Mouse (Mus musculus) layer of hippocampus, adult 2 months (tissue): ENCODE measurements around the gene Chil1. TPM values are rescaled to one million over a fixed set of nuclear protein-coding genes. Genes with fewer than 3 reads are reported as not detected.

ENCODE experiments used
- DNase-seq, 2 experiments: peaks; one replicate each; pipeline ENCODE4 v3.0.0; 2022; ENCODE audit warnings: low spot score in 2 of 2
- H3K27ac ChIP-seq: fragments of 200-600 bp; 2 replicates; pipeline ENCODE4 v1.8.1; 2022
- H3K4me3 ChIP-seq: fragments of 200-600 bp; 2 replicates; pipeline ENCODE4 v1.8.1; 2022; ENCODE audit warnings: mild to moderate bottlenecking
- CTCF ChIP-seq: fragments of 200-600 bp; conservative IDR thresholded peaks from 2 replicates; pipeline ENCODE4 v1.8.1; 2022; ENCODE audit warnings: antibody characterized with exemption, mild to moderate bottlenecking, moderate library complexity
- total RNA-seq, 2 experiments: library from RNA; stranded (reverse); gene quantifications; 2 replicates each; pipeline ENCODE4 v1.2.3; 2021

Chil1 gene
- total RNA-seq, 2 experiments from 2014 or later, result 11.1 to 12.4 TPM

GRCm38 (mm10) chr1:134191192-134191591 lies 9.2 kb downstream of the Chil1 start:
- Histone ChIP-seq H3K27ac (peak overlapping the region; percentile 91; the same call in 1 of the 2 replicates), H3K4me3 (no peak overlapping the region)
- no peak for TF ChIP-seq CTCF
- DNase-seq, result no peak

GRCm38 (mm10) chr1:134192024-134192423 lies 10.0 kb downstream of the Chil1 start:
- H3K4me3 ChIP-seq, result no peak overlapping the region
- DNase-seq, result no peak
- peak overlapping the region; percentile 91 for H3K27ac ChIP-seq
- no peak for TF ChIP-seq CTCF

GRCm38 (mm10) chr1:134193126-134193525 lies 11.2 kb downstream of the Chil1 start, which contains the start of gene Mybph:
Gene Mybph (plus strand): TSS chr1:134193448.
- DNase-seq, result no peak

DNA sequence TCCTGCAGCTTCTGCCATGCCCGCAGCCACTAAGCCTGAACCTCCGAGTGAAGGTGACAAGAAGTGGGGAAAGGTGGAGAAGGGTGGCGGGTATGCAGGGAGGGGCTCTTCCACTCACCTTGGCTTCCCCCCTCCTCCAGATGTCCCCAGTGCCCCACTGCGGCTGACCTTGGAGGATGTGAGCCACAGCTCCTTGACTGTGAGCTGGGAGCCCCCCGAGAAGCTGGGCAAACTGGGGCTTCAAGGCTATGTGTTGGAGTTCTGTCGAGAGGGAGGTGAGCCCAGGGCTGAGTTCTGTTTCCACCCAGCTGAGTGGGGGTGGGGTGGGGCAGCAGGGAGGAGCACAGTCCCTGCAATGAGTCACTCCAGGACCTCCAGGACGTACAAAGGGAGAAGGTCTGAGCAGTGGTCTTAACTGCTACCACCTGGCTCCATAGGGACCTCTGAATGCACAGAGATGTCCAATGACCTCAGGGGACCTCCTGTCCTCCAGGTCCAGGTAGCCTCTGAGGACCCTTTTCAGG lies 11.8 kb downstream of the Chil1 start:
- DNase-seq, result no peak
- no peak for TF ChIP-seq CTCF
- no peak overlapping the region for H3K4me3 ChIP-seq
- H3K27ac ChIP-seq, result peak overlapping the region; percentile 91

More at GRCm38 (mm10) chr1:134193126-134193525, 11.2 kb downstream of the Chil1 start, which contains the start of gene Mybph:
- H3K27ac ChIP-seq, result peak within 1 kb of the TSS; percentile 91
- no peak within 1 kb of the TSS for H3K4me3 ChIP-seq
- TF ChIP-seq CTCF, result no peak

GRCm38 (mm10) chr1:134194298-134195022 lies 12.5 kb downstream of the Chil1 start:
- no peak overlapping the region for H3K4me3 ChIP-seq
- peak overlapping the region; percentile 91 for H3K27ac ChIP-seq
- no peak for TF ChIP-seq CTCF
- no peak for DNase-seq

DNA sequence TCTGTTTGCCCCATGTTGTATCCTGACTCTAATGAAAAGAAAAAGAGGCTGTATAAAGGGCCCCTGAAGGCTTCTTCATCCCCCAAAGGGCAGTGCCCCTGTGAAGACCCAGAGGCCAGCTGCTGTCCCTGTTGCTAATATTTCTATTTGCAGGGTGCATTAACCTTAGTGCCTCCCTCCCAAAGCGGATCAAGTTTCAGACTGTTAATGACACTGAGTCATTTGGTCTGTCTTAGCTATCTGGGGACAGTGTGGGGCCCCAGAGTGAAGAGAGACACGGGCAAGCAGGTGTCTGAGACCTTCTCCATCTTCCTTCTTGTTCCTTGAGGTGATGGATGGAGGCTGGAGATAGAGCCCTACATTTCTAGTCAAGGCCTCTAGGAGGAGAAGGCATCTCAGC lies 13.1 kb downstream of the Chil1 start:
- peak; percentile 38 for TF ChIP-seq CTCF
- DNase-seq, result no peak
- peak overlapping the region; percentile 91 for H3K27ac ChIP-seq
- no peak overlapping the region for H3K4me3 ChIP-seq

- TF ChIP-seq CTCF, result no peak
- Histone ChIP-seq H3K27ac (peak overlapping the region; percentile 91), H3K4me3 (no peak overlapping the region)
- peak; percentile 54 to 58 for DNase-seq
These were observed 13.6 kb downstream of the Chil1 start for GRCm38 (mm10) chr1:134195571-134195970.

GRCm38 (mm10) chr1:134195979-134196378 lies 14.0 kb downstream of the Chil1 start:
- H3K27ac ChIP-seq, result peak overlapping the region; percentile 91
- TF ChIP-seq CTCF, result no peak
- DNase-seq, result no peak

DNA sequence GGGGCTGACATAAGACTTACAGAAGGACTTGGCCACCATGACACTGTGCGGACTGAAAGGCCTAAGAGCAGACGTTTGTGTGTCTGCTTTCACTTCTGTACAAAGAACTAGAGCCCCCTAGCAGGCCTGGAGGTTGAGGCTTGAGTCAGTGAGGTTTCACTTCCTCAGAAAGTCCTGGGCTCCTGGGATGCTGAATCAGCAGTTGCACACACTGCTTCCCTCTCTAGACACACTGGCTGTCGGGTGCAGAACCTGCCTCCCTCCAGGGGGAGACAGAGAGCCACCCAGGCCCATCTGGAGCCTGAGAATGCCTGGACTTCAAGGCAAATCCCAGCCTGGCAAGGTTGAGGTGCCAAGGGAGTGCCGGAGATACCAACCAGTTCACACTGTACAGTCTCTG lies 14.4 kb downstream of the Chil1 start:
- H3K27ac ChIP-seq, result peak overlapping the region; percentile 91
- H3K4me3 ChIP-seq, result no peak overlapping the region
- DNase-seq, result peak; percentile 82 to 83
- peak; percentile 95 for TF ChIP-seq CTCF

More at GRCm38 (mm10) chr1:134195979-134196378, 14.0 kb downstream of the Chil1 start:
- no peak overlapping the region for H3K4me3 ChIP-seq

GRCm38 (mm10) chr1:134197325-134197982 lies 15.5 kb downstream of the Chil1 start:
- TF ChIP-seq CTCF, result peak; percentile 34; the same call in 1 of the 2 replicates
- Histone ChIP-seq H3K27ac (peak overlapping the region; percentile 91), H3K4me3 (no peak overlapping the region)
- no peak for DNase-seq

GRCm38 (mm10) chr1:134198197-134198995 lies 16.4 kb downstream of the Chil1 start:
- no peak for TF ChIP-seq CTCF
- H3K27ac ChIP-seq, result peak overlapping the region; percentile 91
- no peak for DNase-seq

GRCm38 (mm10) chr1:134200481-134200880 lies 18.5 kb downstream of the Chil1 start:
- DNase-seq, result no peak
- no peak overlapping the region for H3K4me3 ChIP-seq
- peak overlapping the region; percentile 93 for H3K27ac ChIP-seq
- no peak for TF ChIP-seq CTCF

More at GRCm38 (mm10) chr1:134198197-134198995, 16.4 kb downstream of the Chil1 start:
- no peak overlapping the region for H3K4me3 ChIP-seq
